Mouse (Mus musculus) testis, adult 2 months (tissue): ENCODE measurements around the gene Il2rg.

Experiments used
- CTCF ChIP-seq: fragments of 200-500 bp; IDR thresholded peaks from 2 replicates; pipeline ENCODE4 v1.5.1; 2012; ENCODE audit warnings: low read depth, mild to moderate bottlenecking, inconsistent platforms, low read length, moderate library complexity; ENCODE audit not compliant: control insufficient read depth, insufficient read depth, insufficient replicate concordance
- POLR2A ChIP-seq: fragments of 200-500 bp; IDR thresholded peaks from 2 replicates; pipeline ENCODE4 v1.6.1; 2012; ENCODE audit warnings: low read depth, mild to moderate bottlenecking, inconsistent platforms, low read length, moderate library complexity; ENCODE audit not compliant: control insufficient read depth

DNA sequence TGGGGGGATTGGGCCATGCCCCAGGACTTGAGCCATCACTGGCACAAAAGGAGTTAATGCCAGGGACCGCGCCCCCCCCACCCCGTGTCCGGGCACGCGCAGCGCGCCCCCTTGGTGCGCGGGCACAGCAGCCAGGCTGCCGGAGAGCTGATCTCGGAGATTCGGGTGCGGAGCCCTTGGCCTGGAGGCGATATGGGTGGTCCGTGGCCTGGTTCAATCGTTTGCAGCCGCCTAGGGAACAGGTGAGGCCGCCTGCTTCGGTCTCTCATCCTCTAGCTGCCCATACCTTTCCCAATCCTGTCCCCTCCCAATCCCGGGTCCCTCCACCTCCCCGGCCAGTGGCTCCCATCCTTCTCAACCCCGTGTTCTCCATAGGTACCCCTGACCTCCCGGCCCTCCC is 31.0 kb upstream of the Il2rg start, which contains the start of gene Nlgn3:
- TF ChIP-seq CTCF (no peak), POLR2A (no peak)
